Mouse (Mus musculus): ENCODE measurements around the gene Vwa3b. TPM values are rescaled to one million over a fixed set of nuclear protein-coding genes. Genes with fewer than 3 reads are reported as not detected.

Gene Vwa3b
- polyA plus RNA-seq, 1 experiment from 2014 or later: 1.1 TPM

DNA sequence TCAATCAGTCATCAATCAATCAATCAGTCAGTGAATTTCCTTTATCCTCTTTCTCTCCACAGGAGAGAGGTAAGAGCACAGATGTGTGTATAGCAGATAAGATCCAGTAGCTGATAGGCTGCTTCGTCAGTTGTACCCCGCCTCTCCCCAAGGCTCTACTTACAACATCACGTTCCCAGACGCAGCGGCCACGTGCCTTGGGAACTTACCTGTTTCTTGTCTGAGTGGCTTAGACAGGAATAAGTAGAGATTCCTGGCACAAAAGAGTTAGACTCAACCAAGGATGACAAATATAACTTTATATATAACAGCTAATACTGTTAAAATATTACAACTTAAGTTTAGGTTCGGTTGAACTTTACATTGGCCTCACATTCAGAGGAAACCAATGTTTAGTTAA lies 12.7 kb upstream of the Vwa3b start:
- DNase-seq (ENCODE audit: low spot score): no peak
- no peak for TF ChIP-seq CTCF (IDR thresholded peaks at IDR 0.05; ENCODE audit: low read depth)
- no peak for TF ChIP-seq EP300 (optimal IDR thresholded peaks at IDR 0.05)

GRCm38 (mm10) chr1:37019017-37019416 lies 7.4 kb upstream of the Vwa3b start:
- Histone ChIP-seq H3K4me2 (replicated peaks; ENCODE audit: low read depth) (no peak overlapping the region), H3K36me3 (ENCODE audit: control insufficient read depth, insufficient read depth, low read length) (no peaks in the 10 kb centered on the region), H3K4me3 (ENCODE audit: low read depth, low read length) (no peak overlapping the region), H3K27me3 (ENCODE audit: control insufficient read depth, insufficient read depth, low read length) (no peaks in the 10 kb centered on the region), H3K9me3 (ENCODE audit: control insufficient read depth, low read length) (no peaks in the 10 kb centered on the region), H3K4me1 (replicated peaks; ENCODE audit: control insufficient read depth, insufficient read depth) (no peaks in the 10 kb centered on the region), H3K27ac (replicated peaks) (no peak overlapping the region), H3K9ac (ENCODE audit: low read length) (no peak overlapping the region)
- DNase-seq (ENCODE audit: low spot score) (no peak), ATAC-seq (ENCODE audit: low FRiP score, low TSS enrichment) (no peak)
- WGBS: 31% methylated on average over 6 of the region's 6 CpGs
- TF ChIP-seq EP300 (optimal IDR thresholded peaks at IDR 0.05): no peak
- no peak for TF ChIP-seq CTCF (IDR thresholded peaks at IDR 0.05; ENCODE audit: low read depth)

More for the DNA sequence above, 12.7 kb upstream of the Vwa3b start:
- H3K4me1 ChIP-seq (replicated peaks; ENCODE audit: control insufficient read depth, insufficient read depth): no peaks in the 10 kb centered on the region
- H3K27ac ChIP-seq (replicated peaks): no peak overlapping the region
- 34% methylated on average over 7 of the region's 7 CpGs for WGBS
- H3K4me3 ChIP-seq (ENCODE audit: low read depth, low read length): no peak overlapping the region
- H3K27me3 ChIP-seq (ENCODE audit: control insufficient read depth, insufficient read depth, low read length): no peaks in the 10 kb centered on the region
- no peak overlapping the region for H3K4me2 ChIP-seq (replicated peaks; ENCODE audit: low read depth)
- no peaks in the 10 kb centered on the region for H3K9me3 ChIP-seq (ENCODE audit: control insufficient read depth, low read length)
- no peaks in the 10 kb centered on the region for H3K36me3 ChIP-seq (ENCODE audit: control insufficient read depth, insufficient read depth, low read length)
- no peak overlapping the region for H3K9ac ChIP-seq (ENCODE audit: low read length)
- no peak for ATAC-seq (ENCODE audit: low FRiP score, low TSS enrichment)

DNA sequence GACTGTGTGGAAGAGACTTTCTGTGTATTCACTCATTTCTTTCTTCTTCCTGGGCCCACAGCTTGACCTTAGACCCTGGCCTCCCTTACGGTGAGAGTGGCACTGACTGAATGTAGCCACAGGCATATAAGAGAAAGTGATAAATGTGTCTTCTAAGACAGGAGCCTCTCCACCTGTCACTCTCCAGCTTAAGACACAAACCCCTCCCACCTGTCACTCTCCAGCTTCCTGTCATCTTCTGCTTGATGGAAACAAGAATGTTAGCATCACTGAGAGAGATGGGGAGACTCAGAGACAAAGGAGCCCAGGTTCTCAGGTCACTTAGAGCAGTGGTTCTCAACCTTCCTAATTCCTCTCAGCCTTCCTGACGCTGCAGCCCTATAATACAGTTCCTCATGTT lies 3.7 kb upstream of the Vwa3b start:
- Histone ChIP-seq H3K27ac (replicated peaks) (no peak overlapping the region), H3K27me3 (ENCODE audit: control insufficient read depth, insufficient read depth, low read length) (no peaks in the 10 kb centered on the region), H3K36me3 (ENCODE audit: control insufficient read depth, insufficient read depth, low read length) (no peaks in the 10 kb centered on the region), H3K4me3 (ENCODE audit: low read depth, low read length) (no peak overlapping the region), H3K9me3 (ENCODE audit: control insufficient read depth, low read length) (no peaks in the 10 kb centered on the region), H3K9ac (ENCODE audit: low read length) (no peak overlapping the region), H3K4me2 (replicated peaks; ENCODE audit: low read depth) (no peak overlapping the region), H3K4me1 (replicated peaks; ENCODE audit: control insufficient read depth, insufficient read depth) (no peaks in the 10 kb centered on the region; the same call in 1 of the 2 replicates)
- DNase-seq (ENCODE audit: low spot score) (no peak), ATAC-seq (ENCODE audit: low FRiP score, low TSS enrichment) (no peak)
- WGBS: 71% methylated on average over 2 of the region's 2 CpGs
- TF ChIP-seq EP300 (optimal IDR thresholded peaks at IDR 0.05) (no peak), CTCF (IDR thresholded peaks at IDR 0.05; ENCODE audit: low read depth) (no peak)

DNA sequence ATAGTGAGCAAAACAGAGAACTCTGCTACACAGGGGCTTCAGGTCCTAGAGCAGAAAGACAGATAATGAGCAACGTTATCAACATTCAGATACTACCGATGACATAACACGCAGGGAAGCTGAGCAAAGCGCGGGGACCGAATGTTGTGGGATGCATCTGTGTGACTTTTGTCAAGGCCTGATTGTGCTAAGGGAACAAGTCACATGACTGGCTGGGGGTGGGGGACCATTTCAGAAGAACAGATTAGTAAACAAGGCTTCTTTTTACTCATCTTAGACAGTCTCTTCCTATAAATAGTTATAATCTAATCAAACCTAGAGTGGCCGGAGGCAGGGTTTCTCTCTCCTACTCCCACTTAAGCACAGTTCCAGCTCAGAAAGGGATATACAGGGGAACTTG lies 1.7 kb upstream of the Vwa3b start:
- WGBS: 80% methylated on average over 7 of the region's 7 CpGs
- H3K27ac ChIP-seq (replicated peaks): no peak overlapping the region

GRCm38 (mm10) chr1:37025376-37025775 lies 1.0 kb upstream of the Vwa3b start:
- no peak for TF ChIP-seq CTCF (IDR thresholded peaks at IDR 0.05; ENCODE audit: low read depth)
- TF ChIP-seq EP300 (optimal IDR thresholded peaks at IDR 0.05): no peak
- no peak overlapping the region for H3K9ac ChIP-seq (ENCODE audit: low read length)
- no peak overlapping the region for H3K4me3 ChIP-seq (ENCODE audit: low read depth, low read length)
- H3K9me3 ChIP-seq (ENCODE audit: control insufficient read depth, low read length): no peaks in the 10 kb centered on the region
- H3K27me3 ChIP-seq (ENCODE audit: control insufficient read depth, insufficient read depth, low read length): no peaks in the 10 kb centered on the region
- ATAC-seq (ENCODE audit: low FRiP score, low TSS enrichment) (no peak), DNase-seq (ENCODE audit: low spot score) (no peak)
- H3K4me2 ChIP-seq (replicated peaks; ENCODE audit: low read depth): no peak overlapping the region
- no peaks in the 10 kb centered on the region for H3K36me3 ChIP-seq (ENCODE audit: control insufficient read depth, insufficient read depth, low read length)
- H3K4me1 ChIP-seq (replicated peaks; ENCODE audit: control insufficient read depth, insufficient read depth): no peaks in the 10 kb centered on the region; the same call in 1 of the 2 replicates
- H3K27ac ChIP-seq (replicated peaks): no peak overlapping the region
- WGBS: 59% methylated on average over 1 of the region's 1 CpGs

More for the DNA sequence above, 1.7 kb upstream of the Vwa3b start:
- Histone ChIP-seq H3K36me3 (ENCODE audit: control insufficient read depth, insufficient read depth, low read length) (no peaks in the 10 kb centered on the region), H3K4me3 (ENCODE audit: low read depth, low read length) (no peak overlapping the region), H3K4me1 (replicated peaks; ENCODE audit: control insufficient read depth, insufficient read depth) (no peaks in the 10 kb centered on the region; the same call in 1 of the 2 replicates), H3K4me2 (replicated peaks; ENCODE audit: low read depth) (no peak overlapping the region), H3K9me3 (ENCODE audit: control insufficient read depth, low read length) (no peaks in the 10 kb centered on the region), H3K9ac (ENCODE audit: low read length) (no peak overlapping the region), H3K27me3 (ENCODE audit: control insufficient read depth, insufficient read depth, low read length) (no peaks in the 10 kb centered on the region)
- no peak for ATAC-seq (ENCODE audit: low FRiP score, low TSS enrichment)
- TF ChIP-seq EP300 (optimal IDR thresholded peaks at IDR 0.05) (no peak), CTCF (IDR thresholded peaks at IDR 0.05; ENCODE audit: low read depth) (no peak)
- DNase-seq (ENCODE audit: low spot score): no peak

DNA sequence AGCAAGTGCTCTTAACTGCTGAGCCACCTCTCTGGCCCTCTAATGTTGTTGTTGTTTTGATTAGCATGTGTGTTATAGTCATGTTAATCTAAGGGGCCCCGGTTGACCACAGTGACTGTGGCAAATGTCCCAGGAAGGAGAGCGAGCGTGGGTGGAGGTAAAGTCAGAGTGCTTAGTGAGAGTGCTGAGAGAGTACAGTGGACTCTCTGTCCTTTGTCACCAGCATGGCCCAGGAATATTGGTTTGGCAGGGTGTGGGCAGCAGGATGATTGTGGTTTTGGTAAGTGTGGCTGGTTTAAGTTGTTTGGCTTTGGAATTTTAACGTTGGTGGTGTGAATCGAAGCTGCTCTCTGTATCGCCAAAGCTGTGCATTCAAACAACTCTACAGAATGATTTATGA lies 470 bp downstream of the Vwa3b start:
- no peak for DNase-seq (ENCODE audit: low spot score)
- Histone ChIP-seq H3K4me3 (ENCODE audit: low read depth, low read length) (no peak overlapping the region), H3K9ac (ENCODE audit: low read length) (no peak overlapping the region), H3K36me3 (ENCODE audit: control insufficient read depth, insufficient read depth, low read length) (no peaks in the 10 kb centered on the region), H3K27me3 (ENCODE audit: control insufficient read depth, insufficient read depth, low read length) (no peaks in the 10 kb centered on the region), H3K9me3 (ENCODE audit: control insufficient read depth, low read length) (no peaks in the 10 kb centered on the region), H3K4me1 (replicated peaks; ENCODE audit: control insufficient read depth, insufficient read depth) (no peaks in the 10 kb centered on the region; the same call in 1 of the 2 replicates), H3K27ac (replicated peaks) (no peak overlapping the region), H3K4me2 (replicated peaks; ENCODE audit: low read depth) (no peak overlapping the region)
- 54% methylated on average over 6 of the region's 6 CpGs for WGBS
- no peak for ATAC-seq (ENCODE audit: low FRiP score, low TSS enrichment)
- no peak for TF ChIP-seq CTCF (IDR thresholded peaks at IDR 0.05; ENCODE audit: low read depth)
- no peak for TF ChIP-seq EP300 (optimal IDR thresholded peaks at IDR 0.05)
